Mouse (Mus musculus) ES-Bruce4 (cell line): Measurements from ENCODE around the gene Zbtb40. TPM values are rescaled to one million over a fixed set of nuclear protein-coding genes. Genes with fewer than 3 reads are reported as not detected.

Source experiments
- H3K27ac ChIP-seq: 2 replicates; pipeline ENCODE4 v1.5.1; 2012; ENCODE audit warnings: low read length, inconsistent platforms; ENCODE audit not compliant: insufficient read depth
- H3K27me3 ChIP-seq: 2 replicates; pipeline ENCODE4 v1.6.1; 2012; ENCODE audit warnings: mild to moderate bottlenecking, low read length, inconsistent platforms; ENCODE audit not compliant: control insufficient read depth, poor library complexity, insufficient read depth, severe bottlenecking
- H3K36me3 ChIP-seq: 2 replicates; pipeline ENCODE4 v1.6.1; 2012; ENCODE audit warnings: inconsistent platforms, mild to moderate bottlenecking, low read length, moderate library complexity; ENCODE audit not compliant: control insufficient read depth, poor library complexity, insufficient read depth, severe bottlenecking
- H3K4me1 ChIP-seq: one replicate; pipeline ENCODE4 v1.8.1; 2011; ENCODE audit warnings: low read length; ENCODE audit not compliant: control insufficient read depth, insufficient read depth
- H3K4me3 ChIP-seq: 2 replicates; pipeline ENCODE4 v1.5.1; 2011; ENCODE audit warnings: low read depth, mild to moderate bottlenecking, low read length
- H3K9ac ChIP-seq: 2 replicates; pipeline ENCODE4 v1.6.1; 2012; ENCODE audit warnings: low read depth, mild to moderate bottlenecking, inconsistent platforms; ENCODE audit not compliant: poor library complexity, severe bottlenecking
- H3K9me3 ChIP-seq: replicated peaks from 2 replicates; pipeline ENCODE4 v1.6.1; 2012; ENCODE audit warnings: mild to moderate bottlenecking, low read length, inconsistent platforms; ENCODE audit not compliant: control insufficient read depth, poor library complexity, insufficient read depth, severe bottlenecking
- CTCF ChIP-seq: IDR thresholded peaks from one replicate; pipeline ENCODE4 v1.8.1; 2011; ENCODE audit warnings: low read depth, low read length
- EP300 ChIP-seq: IDR thresholded peaks from 2 replicates; pipeline ENCODE4 v1.6.1; 2011; ENCODE audit warnings: low read depth, low read length; ENCODE audit not compliant: insufficient read depth
- POLR2A ChIP-seq: IDR thresholded peaks from one replicate; pipeline ENCODE4 v1.8.1; 2011; ENCODE audit warnings: low read length; ENCODE audit not compliant: insufficient read depth
- polyA plus RNA-seq: library from polyadenylated mRNA; stranded (reverse); fragments of >200 nt; gene quantifications from 2 replicates; pipeline ENCODE4 v1.2.4, GENCODE M21; 2011; ENCODE audit warnings: low read depth; ENCODE audit not compliant: missing spikeins, insufficient read depth, insufficient read length

Zbtb40 gene
- 8.0 and 8.6 TPM in 2 replicates for polyA plus RNA-seq

DNA sequence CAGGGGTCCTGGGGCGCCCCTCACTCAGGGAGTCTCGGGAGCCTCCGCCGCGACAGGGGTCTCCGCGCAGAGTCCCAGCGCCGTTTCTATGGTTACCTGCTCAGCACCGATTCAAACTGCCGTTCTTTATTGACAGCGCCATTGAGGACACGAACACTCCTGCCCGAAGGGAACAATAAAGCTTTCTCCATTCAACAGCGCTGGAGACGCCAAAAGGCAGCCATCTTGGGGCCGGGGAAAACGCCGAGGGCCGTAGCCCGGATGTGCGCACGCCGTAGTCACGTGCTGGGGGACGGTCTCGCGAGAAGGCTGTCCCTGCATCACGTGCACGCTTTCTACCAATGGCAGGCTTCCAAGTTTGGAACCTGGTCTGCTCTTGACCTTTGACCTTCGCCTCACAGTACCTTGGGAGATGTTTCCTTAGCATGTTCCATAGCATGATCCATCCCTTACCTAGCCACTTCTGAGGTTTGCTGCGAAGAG is at the start of gene Zbtb40:
Zbtb40 (minus strand) TSS at position 252 of the 483 bp plus-strand sequence.
- Histone ChIP-seq H3K36me3 (no peaks in the 10 kb centered on the region), H3K4me3 (peak within 1 kb of the TSS; percentile 70), H3K4me1 (no peaks in the 10 kb centered on the region), H3K27me3 (no peaks in the 10 kb centered on the region), H3K9ac (peak within 1 kb of the TSS; percentile 47), H3K9me3 (no peaks in the 10 kb centered on the region), H3K27ac (no peak within 1 kb of the TSS)
- TF ChIP-seq POLR2A = peak; percentile 45
- no peak for TF ChIP-seq CTCF
- peak; percentile 78 for TF ChIP-seq EP300

DNA sequence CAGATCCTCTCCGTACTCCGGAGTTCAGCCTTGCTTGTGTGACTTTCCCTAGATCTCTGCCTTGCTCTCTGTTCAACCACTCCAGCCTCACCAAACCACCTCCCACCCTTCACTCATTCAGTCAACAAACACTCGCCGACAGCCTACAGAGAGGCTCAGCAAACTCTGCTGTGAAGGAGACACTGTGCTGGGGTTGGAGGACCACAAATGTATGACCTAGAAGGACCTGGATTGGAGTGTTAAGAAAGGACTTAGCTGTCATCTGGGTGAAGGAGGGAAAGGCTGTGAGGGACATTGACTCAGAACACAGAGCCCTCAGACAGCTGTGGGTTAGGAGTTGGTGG is 49.4 kb upstream of the Zbtb40 start:
- Histone ChIP-seq H3K27me3 (no peaks in the 10 kb centered on the region), H3K4me1 (no peaks in the 10 kb centered on the region)
- TF ChIP-seq POLR2A (no peak), CTCF (no peak), EP300 (no peak)

DNA sequence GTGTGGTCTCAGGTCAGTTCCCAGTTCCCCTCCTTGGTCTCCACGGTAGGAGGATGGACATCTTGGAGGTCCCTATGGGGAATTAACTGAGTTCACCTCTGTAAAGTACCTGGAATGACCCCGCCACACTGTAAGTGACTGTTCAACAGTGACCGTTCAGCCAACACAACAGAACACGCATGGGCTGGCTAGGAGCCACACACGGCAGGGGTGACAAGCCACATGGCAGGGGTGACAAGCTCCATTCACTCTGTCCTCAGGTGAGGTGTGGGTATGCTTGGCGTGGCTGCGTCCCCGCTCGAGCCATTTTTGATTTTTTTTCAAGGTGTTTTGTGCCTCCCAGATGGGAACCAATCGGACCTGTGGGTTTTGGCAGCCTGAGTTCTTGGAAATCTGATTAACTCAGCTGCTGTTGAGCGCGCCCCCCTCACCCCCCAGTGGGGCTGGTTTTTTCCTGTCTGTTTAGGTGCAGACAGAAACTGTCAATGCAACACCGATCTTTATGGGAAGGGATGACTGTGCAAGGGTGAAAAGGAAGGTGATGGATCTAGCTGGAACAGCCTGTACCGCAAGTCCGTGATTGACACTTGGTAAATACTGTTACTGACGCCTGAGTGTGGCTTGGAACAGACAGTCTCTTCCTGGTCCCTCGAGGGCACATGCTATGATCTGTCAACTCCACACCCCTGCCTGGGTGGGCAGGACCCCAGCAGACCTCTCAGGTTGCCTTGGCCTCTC is 48.8 kb upstream of the Zbtb40 start:
- H3K4me1 ChIP-seq = no peaks in the 10 kb centered on the region
- H3K4me3 ChIP-seq = no peak overlapping the region
- no peaks in the 10 kb centered on the region for H3K9me3 ChIP-seq
- no peaks in the 10 kb centered on the region for H3K36me3 ChIP-seq
- no peak for TF ChIP-seq CTCF
- TF ChIP-seq POLR2A = no peak
- no peak for TF ChIP-seq EP300
- no peak overlapping the region for H3K9ac ChIP-seq
- H3K27me3 ChIP-seq = no peaks in the 10 kb centered on the region
- H3K27ac ChIP-seq = no peak overlapping the region

More for the DNA sequence above, 49.4 kb upstream of the Zbtb40 start:
- Histone ChIP-seq H3K9ac (no peak overlapping the region), H3K4me3 (no peak overlapping the region), H3K9me3 (no peaks in the 10 kb centered on the region), H3K27ac (no peak overlapping the region), H3K36me3 (no peaks in the 10 kb centered on the region)

- TF ChIP-seq CTCF (no peak), POLR2A (no peak), EP300 (no peak)
- Histone ChIP-seq H3K36me3 (no peaks in the 10 kb centered on the region), H3K27me3 (no peaks in the 10 kb centered on the region), H3K4me3 (no peak overlapping the region), H3K4me1 (no peaks in the 10 kb centered on the region), H3K27ac (no peak overlapping the region), H3K9me3 (no peaks in the 10 kb centered on the region), H3K9ac (no peak overlapping the region)
Observed at GRCm38 (mm10) chr4:137096353-137096752, 47.8 kb upstream of the Zbtb40 start.

DNA sequence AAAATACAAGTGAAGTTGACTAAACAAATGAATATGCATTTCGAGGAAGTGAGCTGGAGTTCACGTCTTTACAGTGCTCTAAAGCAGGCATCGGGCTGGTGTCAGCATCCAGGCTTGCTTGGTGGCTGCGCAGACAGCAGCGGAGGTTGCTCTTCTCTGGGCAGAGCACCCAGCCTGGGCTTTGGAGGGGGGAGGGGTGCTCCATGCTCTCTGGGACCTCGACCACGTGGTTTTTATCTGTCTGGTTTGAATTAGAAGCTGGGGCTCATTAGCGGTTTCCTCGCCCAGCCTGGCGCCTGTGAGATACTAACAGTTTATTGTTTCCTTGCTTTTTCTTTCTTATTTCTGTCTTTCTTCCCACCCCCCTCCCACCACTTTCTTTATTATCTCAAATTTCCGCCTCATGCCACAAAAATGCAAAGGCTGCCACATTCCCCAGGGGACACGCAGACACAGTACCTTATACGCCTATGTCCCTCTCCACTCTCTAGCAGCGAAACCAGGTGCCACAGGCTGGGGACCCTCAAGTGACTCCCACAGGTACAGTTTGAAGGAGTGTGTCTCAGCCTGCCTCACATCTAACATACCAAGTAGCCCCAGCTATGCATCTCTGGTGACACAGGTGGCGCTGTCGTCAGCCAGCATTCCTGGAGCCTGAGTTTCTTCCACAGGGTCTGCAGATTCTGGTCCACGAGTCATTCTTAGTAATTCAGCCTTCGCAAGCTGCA is 36.6 kb upstream of the Zbtb40 start:
- Histone ChIP-seq H3K4me3 (no peak overlapping the region), H3K9me3 (no peaks in the 10 kb centered on the region), H3K36me3 (no peaks in the 10 kb centered on the region), H3K9ac (no peak overlapping the region), H3K27me3 (no peaks in the 10 kb centered on the region), H3K4me1 (no peaks in the 10 kb centered on the region), H3K27ac (no peak overlapping the region)
- TF ChIP-seq POLR2A (no peak), EP300 (no peak), CTCF (peak; percentile 39)

DNA sequence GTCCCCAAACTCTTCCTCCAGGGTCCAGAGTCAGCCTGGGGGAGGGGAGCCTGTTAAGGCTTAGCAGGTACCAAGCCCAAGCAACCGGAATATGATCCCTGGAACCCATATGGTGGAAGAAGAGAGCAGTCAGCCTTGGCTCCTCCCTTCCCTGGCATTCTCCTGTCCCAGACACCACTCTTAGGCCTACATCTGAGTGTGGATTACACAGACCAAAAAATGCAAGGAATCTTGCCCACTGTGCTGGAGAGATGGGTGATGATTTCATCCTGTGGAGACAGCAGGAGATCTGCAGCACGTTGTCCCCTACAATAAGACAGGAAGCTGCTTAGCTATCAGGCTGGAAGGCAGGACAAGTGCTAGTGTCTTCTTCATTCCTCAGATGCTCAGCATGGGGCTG is 34.3 kb upstream of the Zbtb40 start:
- TF ChIP-seq CTCF (no peak), EP300 (no peak), POLR2A (no peak)
- H3K9ac ChIP-seq = no peak overlapping the region
- H3K27ac ChIP-seq = no peak overlapping the region

More for the DNA sequence above, 34.3 kb upstream of the Zbtb40 start:
- H3K9me3 ChIP-seq = no peaks in the 10 kb centered on the region
- H3K36me3 ChIP-seq = no peaks in the 10 kb centered on the region
- H3K27me3 ChIP-seq = no peaks in the 10 kb centered on the region
- H3K4me1 ChIP-seq = no peaks in the 10 kb centered on the region
- H3K4me3 ChIP-seq = no peak overlapping the region
